Mouse (Mus musculus) kidney, adult 18-20 months (tissue): ENCODE measurements around the gene Eras.
"Not testable (repeated sequence)": the region's sequence is repeated elsewhere in the genome, so short reads cannot be mapped to it uniquely, and the experiment has no call there.

ENCODE experiments used
- DNase-seq: peaks from one replicate; pipeline ENCODE4 v3.0.0; 2021

Eras gene

DNA sequence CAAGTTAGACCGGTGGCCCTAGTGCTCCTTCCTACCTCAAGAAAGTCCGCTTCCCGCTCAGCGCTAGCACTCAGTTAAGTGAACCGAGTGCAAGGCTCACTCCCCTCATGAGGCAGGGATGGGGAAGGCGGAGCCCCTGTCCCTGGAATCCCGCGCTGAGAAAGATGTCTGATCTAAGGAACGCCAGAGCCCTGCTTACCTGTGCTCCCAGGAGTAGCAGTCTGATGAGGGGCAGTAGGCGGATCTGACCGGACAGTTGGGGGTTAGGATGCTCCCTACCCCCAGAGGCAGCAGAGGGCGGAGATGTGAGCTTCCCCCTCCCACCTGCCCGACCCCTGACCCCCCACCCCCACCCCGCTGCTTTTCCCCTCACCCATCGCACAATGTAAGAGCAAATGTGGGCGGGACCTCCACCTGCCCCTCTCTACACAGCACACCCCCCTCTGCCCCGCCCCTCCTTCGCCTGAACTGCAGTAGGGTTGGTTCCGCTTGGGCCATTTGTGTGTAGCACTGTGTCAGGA lies at the start of gene Eras:
TSS of gene Eras (minus strand) at position 338 of the 521 bp plus-strand sequence.
- DNase-seq = no peak

DNA sequence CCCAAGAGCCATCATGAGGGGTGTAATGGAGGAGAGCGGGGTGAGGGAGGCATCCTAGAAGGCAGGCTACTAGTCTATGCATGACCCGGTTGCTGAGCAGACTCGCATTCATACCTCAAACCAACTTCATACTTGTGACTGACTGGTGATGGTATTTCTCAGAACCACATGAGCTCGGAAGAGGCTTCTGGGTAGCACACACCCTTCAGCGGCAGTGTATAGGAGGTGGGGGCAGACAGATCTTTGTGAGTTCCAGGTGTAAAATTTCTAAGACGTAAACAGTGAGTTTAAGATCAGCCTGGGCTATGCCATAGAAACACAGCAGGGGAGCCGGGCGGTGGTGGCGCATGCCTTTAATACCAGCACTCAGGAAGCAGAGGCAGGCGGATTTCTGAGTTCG lies 49.5 kb upstream of the Eras start, which contains the start of gene Gata1:
TSS of gene Gata1 (minus strand) at position 180 of the 400 bp plus-strand sequence.
- no peak for DNase-seq

DNA sequence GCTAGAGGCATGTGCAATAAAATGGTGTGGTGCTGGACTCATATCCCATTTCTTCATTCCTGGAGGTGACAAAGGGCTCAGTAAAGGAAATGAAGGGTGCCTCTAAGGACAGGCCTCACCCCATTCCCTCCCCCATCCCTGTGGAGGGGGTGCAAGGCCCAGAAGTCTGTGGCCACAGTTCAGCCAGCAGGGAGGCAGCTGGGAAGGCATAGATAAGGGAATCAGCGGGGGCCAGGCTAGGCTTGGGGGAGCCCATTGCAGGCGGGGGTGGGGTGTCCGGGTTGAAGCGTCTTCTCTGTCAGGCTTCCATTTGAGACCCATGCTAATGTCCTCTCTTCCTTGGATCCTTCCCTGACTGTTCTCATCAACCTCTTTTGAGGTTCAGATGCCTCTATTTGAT lies 42.9 kb upstream of the Eras start:
- no peak for DNase-seq

DNA sequence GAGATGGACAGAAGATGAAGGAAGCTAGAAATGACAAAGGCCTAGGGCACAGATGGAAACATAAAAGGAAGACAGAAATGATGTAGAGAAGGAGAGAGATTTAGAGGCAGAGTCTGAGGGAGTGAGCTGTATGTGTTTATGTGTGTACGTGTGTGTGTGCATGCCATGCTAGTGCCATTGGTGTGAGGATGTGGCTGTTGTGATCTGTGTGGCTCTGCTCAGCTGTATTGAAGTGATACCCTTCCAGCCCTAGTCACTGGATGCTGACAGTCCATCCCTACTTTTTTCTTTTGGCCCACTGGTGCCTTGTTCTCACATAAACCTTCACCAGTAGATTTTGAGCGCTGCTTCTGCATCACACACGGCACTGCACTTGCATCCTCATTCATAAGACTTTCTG lies 40.5 kb upstream of the Eras start:
- no peak for DNase-seq

DNA sequence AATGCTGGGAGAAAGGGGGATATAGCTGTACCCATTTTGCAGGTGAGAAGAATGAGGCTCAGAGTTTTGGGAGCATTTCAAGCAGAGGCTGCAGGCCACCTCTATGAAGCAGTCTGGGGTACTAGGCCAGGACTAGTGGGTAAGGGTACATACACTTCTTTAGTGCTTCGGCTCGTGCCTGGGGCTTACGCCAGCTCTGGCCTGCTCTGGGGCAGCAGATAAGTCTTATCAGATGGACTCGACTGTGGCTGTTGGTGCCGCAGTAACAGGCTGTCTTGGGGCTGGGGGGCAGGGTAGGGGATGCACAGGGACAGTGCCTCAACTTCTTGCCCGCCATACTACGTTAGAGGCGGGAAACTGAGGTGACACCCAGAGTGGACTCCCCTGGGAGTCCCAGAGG lies 39.8 kb upstream of the Eras start:
- no peak for DNase-seq

DNA sequence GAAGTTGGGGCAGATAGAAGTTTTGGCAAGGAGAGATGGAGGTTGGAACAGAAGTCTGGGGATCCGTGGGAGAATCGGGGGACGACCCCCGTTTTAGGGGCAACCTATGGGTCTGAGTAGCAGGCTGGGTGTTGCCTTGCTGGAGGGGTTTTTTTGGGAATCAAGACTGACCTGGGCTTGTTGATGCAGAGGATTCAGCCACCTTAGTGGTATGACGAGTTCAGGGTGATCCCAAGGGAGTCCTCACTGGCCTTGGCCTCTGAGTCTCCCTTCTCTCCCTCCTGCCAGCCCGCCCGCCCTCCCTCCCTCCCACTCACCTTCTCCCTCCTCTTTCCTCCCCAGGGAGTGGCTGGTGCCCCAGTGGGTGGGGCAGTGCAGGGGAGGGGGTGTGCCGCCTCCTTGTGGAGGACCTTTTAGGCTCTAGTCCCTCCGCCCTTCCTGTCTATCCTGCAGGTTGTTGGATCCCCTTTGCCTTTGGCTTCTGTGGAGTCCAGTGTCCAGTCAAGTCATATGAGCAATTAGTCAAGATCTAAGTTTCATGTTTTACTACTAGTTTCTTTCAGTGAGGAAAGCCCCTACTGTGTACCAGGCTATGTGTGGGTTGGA lies 39.3 kb upstream of the Eras start:
- no peak for DNase-seq

DNA sequence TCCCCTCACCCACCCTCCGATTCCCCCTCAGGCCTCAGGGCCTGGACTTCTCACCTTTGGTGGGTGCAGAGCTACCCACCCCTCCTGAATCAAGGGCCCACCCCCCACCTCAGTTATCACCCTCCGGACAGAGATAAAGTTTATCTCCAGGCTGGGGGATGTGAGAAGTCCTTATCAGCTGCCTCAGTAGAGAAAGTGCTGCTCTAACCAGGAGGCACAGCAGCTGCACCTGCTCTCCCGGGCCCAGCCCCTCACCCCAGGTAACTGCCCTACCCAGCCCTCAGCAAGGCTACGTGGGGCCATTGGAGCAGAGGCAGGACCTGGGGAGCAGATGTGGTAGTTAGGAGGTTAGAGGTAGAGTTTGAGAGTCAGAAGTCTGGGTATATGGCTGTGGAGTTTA lies 37.8 kb upstream of the Eras start:
- no peak for DNase-seq

DNA sequence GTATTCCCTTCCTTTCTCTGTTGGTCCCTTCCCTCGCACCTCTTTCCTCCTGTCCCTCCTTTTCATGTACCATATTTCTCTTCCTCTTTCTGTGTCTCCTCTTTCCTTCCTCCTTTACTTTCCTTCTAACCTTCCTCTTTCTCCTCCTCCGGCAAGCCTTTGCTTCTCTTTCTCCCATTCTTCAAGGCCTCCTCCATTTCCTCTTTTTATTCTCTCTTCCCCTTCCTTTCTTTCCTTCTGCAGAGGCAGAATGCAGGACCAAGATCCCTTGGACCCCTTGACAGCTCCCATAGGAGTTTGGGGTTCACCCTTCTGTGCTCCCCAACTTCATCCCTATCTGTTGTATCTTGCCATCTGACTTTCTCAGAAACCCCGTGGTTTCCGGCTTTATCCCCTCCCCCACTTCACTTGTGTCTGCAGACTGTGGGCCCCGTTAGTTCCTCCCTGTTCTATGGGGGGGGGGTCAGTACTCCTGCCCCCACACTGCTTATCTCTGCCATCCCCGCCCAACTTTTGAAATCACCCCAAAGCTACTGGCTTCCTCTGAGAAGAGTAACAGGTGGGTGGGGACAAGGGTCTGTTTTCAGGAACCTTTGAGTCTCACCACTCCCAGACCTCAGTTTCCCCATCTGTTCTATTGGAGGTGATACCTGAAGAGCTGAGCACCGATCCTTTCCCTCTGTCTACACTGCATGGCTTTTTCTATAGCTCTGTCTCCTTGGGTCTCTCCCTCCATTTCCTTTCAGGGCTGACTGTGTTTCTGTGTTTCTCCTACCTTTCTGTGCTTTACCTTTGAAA lies 35.6 kb upstream of the Eras start:
- no peak for DNase-seq

DNA sequence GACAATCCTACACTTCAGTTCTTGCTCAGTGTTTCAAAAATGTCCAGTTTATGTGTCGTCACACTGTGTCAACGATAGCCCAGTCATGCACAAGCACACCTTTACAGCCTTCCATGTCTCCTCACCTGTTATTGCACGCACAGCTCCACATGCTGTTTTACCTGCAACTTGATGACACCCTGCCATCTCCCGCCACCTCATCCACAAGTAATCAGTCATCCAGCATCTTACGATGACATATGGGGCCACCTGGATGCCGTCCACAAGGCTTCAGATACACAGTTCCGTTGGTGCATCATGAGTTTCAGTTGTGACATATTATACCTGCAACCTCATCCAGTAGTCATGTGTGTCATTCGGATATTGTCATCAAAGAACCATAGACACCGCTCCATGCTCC lies 30.5 kb upstream of the Eras start:
- DNase-seq = no peak

DNA sequence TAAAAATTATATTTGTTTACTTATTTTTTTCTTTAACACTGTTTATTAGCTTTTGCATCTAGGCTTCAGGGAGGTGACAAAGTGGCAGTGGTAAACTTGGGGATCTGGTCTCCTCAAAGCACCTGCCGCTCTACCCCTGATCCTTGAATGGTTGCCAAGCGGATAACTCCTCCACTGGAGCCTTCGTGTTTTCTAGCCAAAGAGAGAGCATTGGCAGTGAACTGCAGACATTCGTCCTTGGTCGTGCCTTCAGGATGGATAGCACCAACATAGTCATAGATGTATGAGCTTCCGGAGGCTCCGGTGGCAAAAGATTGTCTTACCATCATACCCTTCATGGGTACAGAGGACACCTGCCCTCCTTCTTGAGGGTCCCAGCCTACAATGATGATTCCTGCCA lies 21.7 kb upstream of the Eras start:
- no peak for DNase-seq

DNA sequence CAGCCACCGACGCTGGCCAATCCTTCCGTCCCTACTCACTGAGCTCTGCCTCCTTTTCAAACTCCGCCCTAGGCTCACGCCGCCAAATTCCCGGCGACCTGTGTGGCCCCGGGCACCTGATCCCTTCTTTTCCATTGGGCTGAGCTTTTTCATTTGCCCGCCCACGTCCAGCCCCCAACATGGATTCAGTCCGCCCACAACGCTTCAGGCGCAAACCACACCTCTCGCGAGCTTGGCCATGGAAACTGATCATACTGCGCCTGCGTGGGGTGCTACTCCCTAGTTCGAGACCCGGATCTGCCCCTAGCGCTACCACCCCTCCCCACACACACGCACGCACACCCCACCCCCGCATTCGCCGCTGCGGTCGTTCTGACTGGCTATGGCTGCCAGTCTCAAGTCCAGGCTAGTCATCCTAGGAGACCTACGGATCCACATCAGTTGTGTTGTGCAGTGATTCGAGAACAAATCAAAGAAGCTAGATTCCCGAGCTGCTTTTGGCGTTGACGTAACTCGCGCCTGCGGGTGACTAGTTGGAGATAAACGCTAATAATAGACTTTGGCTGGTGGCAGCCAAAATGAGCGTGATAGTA lies 19.6 kb upstream of the Eras start:
- peak; percentile 93 for DNase-seq

DNA sequence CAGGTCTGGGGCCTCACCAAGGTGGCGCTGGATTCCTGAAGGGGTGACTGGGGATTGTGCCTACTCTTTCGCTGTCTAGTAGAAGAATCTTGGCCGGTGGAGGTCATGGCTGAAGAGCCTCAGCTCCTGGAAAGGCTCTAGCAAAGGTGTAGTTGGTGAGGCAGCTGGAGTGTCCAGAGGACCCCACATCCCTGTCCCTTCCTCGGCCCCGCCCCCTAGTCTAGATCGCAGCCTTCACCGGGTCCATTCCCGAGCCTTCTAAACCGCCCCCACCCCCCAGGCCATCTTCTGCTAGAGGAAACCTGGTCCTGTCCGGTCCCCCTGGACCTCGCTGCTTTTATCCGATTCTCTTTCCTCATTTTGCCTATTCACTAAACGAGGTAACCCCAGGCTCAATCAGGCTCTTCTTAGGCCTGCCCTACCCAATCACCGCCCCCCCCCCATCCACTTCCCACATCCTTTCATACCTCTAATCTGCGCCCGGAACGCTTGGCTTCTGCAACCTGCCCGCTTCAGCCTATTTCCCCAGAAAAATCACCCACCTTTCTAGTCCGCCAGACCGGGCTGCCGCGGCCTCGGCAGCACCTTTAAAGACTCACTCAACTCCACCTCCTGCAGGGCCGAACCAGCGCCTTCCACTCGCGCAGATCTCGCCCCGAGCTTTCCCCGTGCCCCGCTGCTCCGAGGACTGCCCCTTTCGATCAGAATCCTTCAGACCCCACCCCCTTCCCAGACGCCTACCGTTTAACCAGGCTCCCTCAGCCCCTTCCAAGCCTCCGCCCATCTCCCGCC lies 18.9 kb upstream of the Eras start, which contains the start of gene Hdac6:
TSS of gene Hdac6 (minus strand) at position 782 of the 792 bp plus-strand sequence.
- DNase-seq = peak; percentile 18

DNA sequence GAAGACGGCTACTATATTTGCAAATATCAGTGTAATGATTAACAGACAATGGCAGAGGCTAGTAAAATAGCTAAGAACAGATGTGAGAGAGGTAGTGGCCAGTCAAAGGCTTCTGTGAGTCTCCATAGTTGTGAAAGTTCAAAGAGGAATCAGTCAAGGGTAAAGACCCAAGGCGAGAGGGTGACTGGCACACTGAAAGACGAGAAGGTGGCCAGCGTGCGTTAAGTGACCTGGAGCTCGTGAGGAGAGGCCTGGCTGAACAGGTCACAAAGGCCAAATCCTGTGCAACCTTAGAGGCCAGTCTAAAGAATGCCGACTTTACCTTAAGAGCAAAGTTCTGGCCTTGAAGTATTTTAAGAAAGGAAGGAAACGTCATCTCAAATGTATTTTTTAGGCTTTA lies 17.2 kb upstream of the Eras start:
- DNase-seq = peak; percentile 13

DNA sequence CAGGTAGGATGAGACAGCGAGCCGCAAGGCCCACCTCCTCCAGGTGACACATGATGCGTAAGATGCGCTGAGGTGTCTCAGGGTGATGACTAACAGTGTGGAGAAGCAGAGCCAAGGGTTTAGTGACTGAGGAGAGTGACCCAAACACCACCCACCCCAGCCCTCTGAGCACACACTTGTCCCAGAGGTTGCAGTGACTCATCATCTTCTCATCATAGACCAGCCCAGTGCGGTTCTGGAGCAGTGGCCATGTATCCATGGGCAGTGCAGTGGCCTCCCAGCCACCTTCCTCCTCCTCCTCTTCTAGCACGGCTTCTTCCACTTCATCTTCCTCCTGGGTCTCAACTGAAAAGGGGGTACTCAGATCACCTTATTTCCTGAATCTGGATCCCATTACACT lies 9.3 kb upstream of the Eras start:
- no peak for DNase-seq

DNA sequence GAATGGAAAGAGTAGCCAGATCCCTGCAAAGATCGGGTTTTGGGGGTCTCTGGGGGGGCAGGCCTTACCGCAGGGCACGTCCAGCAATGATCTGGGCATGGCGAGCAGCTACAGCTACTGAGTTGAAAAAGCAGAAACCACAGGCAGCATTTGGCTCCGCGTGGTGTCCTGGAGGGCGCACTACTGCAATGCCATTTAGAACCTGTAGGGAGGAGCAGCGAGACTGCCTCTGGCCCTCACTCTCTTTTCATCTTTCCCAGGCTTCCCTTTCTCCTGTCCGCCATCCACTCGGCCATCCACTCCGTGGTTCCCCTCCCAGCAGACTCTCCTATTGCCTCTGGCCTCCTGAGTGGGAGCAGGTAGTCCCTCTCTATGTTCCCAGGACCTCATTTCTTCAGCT lies 8.5 kb upstream of the Eras start:
- DNase-seq = no peak

DNA sequence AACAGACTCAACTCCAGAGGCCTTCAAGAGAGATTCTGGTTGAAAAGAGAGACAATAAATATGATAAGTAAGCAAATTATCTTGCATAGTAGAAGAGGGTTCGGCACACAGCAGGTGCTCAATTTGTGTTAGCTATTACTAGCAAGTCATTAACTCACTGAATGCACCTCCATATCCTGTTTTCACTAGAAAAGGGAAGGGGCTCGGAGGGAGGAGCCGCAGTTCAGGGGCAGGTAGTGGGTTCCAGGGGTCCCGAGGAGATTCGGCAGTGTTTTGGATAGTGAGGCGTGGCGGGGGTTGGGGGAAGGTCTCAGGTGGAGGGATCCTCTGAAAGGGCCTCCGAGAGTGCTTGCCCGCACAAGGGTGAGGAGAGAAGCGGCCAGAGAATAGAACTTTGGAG lies 1.3 kb downstream of the Eras start:
- no peak for DNase-seq

DNA sequence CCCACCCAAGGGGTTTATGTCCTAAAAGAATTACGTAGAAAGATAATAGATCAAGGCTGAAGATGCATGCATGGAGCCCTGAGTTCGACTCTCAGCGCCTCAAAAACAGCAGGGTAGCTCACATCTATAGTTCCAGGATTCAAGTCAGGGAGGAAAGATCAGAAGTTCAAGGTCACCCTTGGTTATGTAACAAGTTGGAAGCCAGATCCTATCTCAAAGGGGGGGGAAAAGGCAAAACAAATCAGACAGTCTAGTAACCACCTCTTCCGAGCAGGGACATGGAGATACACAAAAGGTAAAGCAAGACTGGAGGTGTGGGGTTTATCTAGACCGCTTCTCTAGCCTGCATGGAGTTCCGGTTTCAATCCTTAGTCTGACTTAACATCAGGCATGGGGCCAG lies 2.1 kb downstream of the Eras start:
- DNase-seq = no peak

DNA sequence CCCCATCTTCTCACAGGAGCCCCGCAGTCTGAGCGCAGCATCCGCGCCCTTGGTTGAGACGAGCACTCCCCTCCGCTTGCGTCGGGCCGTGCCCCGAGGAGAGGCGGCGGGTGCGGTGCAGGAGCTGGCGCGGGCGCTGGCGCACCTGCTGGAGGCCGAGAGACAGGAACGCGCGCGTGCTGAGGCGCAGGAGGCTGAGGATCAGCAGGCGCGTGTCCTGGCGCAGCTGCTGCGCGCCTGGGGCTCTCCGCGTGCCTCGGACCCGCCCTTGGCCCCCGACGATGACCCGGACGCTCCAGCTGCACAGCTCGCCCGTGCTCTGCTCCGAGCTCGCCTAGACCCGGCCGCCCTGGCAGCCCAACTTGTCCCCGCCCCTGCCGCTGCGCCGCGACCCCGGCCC lies 6.4 kb downstream of the Eras start:
- DNase-seq = no peak

DNA sequence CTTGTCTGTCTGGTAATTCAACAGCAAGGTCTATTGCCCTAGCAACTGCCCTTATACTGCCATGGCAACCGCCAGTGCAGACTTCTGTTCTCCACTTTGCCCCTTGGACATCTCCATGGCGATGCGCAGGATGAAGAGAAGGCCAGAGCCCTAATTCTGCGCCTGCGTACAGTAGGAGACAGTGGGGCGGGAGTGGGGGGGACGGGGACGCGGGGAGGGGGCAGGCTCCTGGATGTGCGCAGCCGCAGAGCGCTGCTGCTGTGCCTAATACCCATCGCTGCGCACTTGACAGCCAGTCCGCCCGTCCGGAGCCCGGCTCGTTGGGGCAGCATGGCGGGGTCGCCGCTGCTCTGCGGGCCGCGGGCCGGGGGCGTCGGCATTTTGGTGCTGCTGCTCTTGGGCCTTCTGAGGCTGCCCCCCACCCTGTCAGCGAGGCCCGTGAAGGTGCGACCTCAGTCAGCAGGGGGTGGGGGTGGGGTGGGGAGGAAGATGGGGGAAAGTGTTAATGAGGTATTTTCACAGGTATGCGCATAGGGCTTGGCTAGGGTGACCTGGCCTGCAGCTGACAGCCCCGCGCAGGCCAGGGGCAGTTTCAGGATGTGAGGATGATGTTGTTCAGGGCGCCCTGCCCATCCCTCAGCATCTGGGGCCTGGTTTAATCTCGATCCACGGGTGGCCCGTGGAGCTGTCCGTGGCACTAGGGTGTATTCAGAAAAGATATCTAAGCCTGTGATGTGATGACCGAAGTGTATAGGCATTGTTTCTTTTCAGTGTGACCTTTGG lies 8.6 kb downstream of the Eras start, which contains the start of gene Pcsk1n:
TSS of gene Pcsk1n (plus strand) at position 222 of the 783 bp plus-strand sequence.
- no peak for DNase-seq

DNA sequence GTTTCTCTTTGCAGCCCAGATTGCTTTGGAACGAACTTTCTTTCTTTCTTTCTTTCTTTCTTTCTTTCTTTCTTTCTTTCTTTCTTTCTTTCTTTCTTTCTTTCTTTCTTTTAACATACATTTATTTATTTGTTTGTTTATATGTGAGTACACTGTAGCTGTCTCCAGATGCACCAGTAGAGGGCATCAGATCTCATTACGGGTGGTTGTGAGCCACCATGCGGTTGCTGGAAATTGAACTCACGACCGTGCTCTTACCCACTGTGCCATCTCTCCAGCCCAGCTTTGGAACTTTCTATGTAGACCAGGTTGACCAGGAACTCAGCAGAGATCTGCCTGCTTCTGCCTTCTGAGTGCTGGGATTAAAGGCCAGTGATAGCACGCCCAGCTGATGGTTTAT lies 10.4 kb downstream of the Eras start:
- not testable (repeated sequence) for DNase-seq

DNA sequence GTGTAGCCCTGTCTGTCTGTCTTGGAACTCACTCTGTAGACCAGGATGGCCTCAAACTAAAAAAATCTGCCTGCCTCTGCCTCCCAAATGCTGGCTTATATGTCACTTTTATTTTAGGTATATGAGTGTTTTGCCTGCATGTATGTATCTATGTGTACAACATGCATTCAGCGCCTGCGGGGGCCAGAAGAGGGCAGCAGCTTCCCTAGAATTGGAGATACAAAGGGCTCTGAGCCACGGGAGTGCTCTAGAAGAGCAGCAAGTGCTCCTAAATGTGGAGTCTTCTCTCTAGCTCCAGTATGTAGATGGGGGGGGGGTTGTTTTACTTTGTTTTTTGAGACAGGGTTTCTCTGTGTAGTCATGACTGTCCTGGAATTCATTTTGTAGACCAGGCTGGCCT lies 12.7 kb downstream of the Eras start:
- peak; percentile 57 for DNase-seq

DNA sequence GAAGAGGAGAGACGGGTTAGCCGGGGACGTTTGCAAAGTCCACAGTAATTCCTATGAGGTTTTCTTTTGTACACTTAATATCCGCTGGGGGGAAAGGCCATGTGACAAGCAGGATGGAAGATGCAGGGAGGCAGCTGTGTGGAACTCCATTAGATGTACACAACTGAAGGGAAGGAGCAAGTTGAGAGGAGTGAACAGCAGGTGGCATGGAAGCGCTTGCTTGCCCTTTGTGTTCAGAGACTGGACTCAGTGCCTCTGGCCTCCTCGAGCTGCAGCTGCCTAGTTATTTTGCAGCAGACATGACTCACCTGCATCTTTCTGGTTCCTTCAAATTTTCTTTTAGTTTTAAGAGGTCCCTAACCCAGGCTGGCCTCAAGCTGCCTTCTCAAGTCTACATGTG lies 17.9 kb downstream of the Eras start:
- peak; percentile 6 for DNase-seq
